Mouse (Mus musculus) cerebral cortex, adult 2 months (tissue): ENCODE data around the gene Zfp74.

Source experiments
- WGBS: fragments of 180-500 bp; shearing (Covaris S2); methylation state at CpG from one replicate; pipeline ENCODE4 v1.1.7; 2018; 5-methylcytosine and 5-hydroxymethylcytosine counted together

Zfp74 gene

DNA sequence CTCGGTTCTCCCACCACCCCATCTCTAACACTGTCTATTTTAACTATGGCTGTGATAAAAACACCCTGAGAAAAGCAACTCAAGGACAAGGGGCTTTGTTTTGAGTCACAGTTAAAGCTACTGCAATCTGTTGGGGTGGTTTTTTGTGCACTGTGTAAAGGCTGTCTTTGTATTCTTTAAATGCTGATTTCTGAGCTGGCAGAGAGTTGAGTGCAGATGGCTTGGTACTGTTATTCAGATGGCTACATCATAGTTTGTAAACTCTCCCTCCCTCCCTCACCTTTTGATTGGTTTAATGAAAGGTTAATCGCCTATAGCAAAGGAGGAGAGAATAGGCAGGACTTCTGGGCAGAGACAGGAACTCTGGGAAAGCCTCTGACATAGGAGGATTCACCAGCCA is 9.7 kb downstream of the Zfp74 start:
- 35% methylated on average over 2 of the region's 2 CpGs for WGBS

DNA sequence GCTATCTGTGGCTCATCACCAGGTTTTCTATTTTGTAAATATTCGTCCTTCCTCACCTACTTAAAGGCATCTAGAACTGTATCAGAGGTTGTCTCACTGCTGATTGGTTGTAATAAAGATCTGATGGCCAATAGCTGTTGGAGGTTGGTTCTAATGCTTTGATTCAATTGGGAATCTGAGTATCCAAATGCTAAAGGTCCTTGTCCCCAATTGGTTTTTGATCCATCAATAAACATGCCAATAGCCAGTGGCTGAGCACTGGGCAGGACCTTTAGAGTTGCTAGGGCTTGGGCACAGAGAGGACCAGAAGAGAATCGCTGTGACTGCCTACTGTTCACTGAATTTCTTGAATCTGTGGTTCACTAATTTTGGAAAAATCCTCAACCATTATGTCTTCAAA is 10.2 kb downstream of the Zfp74 start:
- WGBS: 52% methylated on average over 2 of the region's 2 CpGs

DNA sequence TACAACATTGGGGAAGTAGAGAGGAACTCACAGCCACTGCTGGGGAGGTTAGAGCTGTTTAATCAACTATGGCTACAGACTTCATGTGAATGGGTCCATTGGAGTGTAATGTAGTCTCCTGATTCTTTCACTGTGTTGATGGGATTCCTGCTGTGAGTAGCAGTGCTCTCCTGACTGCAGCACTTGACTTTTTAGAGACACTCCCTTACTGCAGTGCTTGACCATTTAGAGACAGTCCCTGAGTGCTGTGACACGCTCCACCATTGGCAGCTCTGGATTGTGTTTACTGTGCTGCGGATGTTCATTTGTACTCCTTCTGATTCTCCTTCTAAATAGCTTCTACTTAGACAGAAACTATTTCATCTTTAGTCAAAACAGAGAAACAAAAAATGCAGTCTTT is 11.1 kb downstream of the Zfp74 start:
- 50% methylated on average over 2 of the region's 2 CpGs for WGBS

DNA sequence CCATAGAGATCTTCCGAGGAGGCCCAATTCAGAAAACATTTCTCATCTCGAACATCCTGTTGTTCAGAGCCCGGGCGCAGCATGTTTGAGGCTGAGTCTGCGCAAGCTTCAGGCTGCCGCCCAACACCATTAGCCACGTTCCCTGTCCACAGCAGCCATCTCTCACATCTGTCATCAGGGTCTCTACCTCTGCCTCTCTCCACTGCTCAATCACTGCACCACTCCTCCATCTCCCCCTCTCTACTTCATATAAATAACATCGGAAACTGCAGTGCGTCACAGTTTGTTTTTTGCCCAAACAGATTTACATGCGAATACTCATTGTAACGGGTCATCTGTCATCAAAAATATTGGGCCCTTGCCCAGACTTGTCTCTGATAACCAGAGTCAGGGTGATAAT is 12.9 kb downstream of the Zfp74 start:
- WGBS: 80% methylated on average over 11 of the region's 11 CpGs

DNA sequence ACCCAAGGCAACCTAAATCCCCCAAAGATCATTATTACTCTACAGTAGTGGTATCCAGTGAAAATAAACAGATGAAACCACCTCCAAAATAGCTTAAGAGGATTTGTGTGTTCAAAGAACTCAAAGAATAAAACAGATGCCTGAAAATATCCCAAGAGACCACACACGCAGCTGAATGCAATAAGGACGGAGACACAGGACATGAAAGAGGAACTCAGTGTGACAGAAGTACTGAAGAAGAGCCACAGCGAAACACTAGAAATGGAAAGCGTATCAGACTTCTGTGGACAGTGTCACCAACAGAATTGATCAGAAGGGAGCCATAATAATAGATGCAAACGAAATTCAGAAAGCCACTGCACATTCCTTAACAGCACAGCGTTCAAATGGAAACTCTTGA is 15.0 kb downstream of the Zfp74 start:
- WGBS: 78% methylated on average over 6 of the region's 6 CpGs

DNA sequence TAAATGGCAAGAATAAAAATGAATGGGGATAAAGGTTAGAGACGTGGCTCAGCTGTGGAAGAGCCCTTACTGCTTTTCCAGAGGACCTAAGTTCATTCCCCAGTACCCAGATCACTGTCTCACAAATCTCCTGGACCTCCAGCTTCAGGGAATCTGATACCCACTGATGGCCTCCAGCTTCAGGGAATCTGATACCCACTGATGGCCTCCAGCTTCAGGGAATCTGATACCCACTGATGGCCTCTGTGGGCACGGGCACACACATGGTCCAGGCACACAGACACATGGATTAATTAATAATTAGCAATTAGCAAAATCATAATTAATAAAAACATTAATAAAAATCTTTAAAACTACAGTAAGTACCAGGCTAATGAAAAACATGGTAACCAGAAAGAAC is 31.1 kb downstream of the Zfp74 start:
- WGBS: 82% methylated on average over 2 of the region's 2 CpGs

DNA sequence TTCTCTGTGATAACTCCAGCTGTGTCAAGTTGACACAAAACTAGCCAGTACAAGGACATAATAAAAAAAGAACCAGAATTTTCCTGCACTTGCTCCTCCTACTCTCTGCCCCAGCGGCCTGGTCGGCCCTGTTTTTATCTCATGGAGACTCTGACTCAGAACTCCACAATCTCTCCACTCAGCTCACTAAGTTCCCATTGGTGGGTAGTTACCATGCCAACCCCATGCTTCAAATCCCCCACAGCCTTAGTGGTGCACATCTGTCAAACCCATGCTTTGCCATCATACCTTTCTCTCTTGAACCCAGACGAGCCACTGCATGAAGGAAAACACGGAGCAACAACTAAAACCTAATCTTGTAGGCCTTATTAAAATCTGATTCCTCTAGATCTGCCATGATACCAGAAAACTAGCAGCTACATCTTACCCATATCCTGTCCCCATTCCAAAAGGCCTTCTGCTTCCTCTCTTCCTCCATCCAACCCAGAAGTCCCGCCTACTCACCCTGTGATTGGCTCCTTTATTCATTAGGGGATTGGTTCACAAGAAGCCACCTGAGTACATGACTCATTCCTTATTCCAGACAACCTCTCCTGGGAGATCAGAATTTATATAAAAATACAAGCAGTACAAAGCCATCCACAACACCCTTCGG is 32.3 kb downstream of the Zfp74 start:
- 70% methylated on average over 6 of the region's 6 CpGs for WGBS

DNA sequence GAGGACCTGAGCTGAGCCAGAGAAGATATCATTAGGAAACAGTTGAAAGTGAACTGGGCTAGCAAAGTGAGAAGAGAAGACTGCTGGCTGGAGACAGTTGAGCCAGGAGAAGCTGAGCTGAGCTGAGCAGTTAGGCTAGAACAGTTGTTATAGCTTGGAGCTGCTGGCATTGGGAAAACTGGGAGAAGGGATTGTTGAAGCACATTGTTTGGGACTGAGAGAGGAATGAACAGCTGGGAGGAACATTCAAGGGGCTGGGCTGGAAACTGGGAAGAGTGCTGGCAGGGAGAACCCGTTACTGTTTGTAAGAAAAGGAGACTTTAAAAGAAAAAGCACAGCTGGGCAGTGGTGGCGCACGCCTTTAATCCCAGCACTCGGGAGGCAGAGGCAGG is 35.8 kb downstream of the Zfp74 start:
- WGBS: 88% methylated on average over 4 of the region's 4 CpGs

DNA sequence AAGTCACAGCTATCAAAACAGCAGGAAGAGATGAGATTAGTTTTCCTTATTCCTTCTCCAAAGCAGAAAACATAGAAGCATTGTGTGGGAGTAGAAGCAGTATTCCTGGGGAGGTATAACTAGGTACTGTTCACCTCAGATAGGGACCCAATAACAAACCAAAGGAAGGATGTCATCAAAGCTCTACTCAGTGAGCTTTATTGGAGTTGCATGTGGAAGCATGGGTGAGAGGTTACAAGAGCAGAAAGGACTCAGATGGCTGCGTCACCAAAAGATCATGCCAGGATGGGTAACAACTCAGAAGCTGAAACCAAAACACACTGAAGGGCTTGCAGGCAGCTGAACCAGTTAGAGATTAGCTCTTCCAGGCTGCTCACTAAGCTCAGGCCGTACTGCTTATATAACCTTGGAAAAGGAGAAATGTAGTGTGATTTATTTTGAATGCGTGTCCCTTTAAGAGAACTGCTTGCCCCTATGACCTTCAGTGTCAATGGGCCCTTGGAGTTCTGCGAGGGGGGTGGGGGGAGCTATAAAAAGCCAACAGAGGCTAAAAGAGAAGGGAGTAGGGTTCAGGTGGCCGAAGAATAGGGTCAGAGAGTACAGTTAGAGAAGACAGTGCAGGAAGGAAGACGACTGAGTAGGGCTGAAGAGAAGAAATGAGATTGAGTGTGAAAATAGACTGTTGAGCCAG is 36.4 kb downstream of the Zfp74 start:
- 70% methylated on average over 6 of the region's 6 CpGs for WGBS

DNA sequence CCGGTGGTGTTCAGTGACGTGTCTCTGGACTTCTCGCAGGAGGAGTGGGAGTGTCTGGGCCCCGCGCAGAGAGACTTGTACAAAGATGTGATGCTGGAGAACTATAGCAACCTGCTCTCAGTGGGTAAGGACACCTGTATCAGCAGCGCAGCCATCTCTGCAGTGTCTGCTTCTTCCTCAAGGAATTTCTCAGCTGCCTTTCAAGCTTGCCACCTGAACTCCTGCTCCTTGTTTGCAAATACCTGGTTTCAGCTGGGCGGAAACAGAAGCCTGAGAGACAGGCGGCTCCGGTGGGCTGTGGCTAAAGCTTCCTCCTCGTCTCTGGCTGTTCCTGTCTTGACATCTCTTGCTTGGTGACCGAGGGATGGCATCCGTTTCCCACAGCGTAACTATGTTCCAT is 41.7 kb downstream of the Zfp74 start:
- WGBS: 96% methylated on average over 13 of the region's 13 CpGs

DNA sequence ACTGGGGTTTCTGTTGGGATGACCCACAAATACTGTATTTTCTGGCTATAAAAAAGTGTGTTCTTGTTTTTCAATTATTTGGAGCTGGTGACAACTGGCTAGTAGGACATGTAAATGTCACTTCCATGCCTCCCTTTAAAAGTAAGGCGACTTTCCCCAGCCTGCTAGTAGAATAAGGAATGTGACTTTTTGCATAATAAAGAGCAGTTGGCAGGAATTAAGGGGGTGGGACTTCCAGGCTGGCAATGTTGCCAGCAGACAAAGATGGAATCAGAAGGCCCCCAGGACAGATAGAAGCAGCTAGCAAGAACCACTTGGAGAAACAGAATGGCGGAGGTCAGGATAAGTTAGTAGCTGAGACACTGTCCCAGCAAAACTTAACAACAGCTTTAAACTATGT is 43.6 kb downstream of the Zfp74 start:
- 70% methylated on average over 2 of the region's 2 CpGs for WGBS

DNA sequence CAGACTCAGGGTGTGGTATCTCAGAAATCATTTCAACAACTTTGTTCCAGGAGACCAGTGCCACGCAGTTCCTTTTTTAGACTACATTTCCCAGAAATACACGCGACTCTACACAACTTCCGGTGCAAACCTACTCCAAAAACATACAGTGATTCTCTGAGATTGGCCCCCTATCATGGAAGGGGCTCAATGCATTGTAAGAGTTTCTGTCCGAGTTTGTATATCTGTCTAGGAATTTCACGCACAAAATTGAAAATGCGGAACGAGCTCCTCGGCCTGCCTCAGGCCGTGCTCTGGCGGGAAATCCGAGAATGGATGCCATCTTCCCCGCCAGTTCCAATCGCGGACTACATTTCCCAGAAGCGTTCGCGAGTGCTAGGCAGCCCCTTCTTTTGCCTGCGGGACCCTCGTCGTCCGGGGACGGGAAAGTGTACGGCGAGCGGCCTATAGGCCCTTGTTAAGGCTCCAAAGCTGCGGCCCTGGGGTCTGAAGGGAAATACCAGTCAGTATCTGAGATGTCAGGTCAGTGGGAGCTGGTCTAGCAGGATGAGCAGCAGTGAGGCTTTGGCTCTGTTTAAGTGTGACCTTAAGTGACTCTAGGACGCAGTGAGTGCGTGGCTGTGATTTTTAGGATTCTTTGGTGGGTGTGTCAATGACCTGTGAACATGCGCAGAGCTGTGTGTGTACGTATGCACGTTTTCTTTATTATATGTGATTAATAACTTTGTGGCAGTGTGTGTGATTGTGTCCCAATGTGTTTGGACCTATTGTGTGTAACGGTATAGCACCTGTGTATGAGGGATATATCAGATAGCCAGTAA is 45.5 kb downstream of the Zfp74 start, which contains the start of gene Zfp383:
TSS of gene Zfp383 (plus strand) at position 94 of the 821 bp plus-strand sequence.
- WGBS: under 1% methylated on average over 33 of the region's 33 CpGs

DNA sequence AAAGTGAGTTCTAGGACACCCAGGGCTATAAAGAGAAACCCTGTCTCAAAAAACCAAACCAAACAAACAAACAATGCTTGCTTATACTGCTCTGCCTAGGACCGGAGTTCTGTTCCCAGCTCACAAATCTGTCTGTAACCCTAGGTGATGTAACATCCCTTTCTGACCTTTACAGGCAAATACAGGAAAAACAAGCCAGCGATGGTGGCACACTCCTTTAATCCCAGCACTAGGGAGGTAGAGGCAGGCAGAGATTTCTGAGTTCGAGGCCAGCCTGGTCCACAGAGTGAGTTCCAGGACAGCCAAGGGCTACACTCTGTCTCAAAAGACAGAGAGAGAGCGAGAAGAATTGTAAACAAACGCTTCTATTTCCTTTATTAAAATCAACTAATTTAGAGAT is 46.7 kb downstream of the Zfp74 start:
- 95% methylated on average over 5 of the region's 5 CpGs for WGBS

DNA sequence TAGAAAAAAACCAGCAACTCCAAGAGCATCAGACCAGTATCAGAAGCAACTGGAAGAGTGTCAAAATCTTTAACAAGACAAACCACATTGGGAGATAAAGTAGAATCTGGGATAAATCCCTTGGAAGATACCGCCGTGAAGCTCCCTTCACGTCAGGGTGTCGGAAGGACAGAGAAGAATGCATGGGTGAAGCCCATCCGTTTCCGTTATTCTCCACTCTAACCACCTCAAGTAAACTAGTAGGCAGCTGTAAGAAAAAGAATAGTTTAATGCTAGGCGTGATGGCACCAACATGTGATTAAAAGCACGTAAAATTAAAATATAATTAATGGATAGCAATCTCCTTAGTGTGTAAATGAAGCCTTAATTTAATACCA is 47.2 kb downstream of the Zfp74 start:
- 10% methylated on average over 8 of the region's 8 CpGs for WGBS

DNA sequence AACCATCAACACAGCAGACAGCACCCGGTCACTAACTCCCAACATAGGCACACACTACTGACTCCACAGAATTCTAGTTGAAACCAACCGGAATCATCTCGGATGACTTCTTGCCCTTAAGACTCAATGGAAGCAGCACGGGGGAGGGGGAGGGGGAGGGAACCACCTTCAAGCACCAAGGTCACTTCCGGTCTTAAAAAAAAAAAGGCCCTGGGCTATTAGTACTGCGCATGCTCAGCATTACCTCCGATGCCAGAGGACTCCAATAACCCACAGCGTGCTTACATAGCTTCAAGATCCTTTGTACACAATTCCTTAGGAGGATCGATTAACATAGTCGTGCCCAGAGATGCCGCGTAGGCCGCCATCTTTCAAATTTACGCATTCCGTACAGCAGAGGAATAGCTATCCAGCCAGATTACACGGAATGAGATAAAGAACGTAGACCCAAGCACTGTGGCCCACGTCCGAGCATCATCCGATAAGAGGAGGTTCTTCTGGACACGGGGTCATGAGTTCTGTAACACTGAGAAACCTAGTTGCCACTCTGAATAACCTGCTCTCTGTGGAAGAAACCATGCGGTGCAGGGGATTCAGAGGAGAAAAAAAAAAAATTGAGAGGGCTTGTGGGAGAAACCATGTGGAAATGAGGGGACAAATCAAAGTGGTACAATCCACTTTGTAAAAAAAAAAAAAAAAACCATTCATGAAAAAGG is 47.8 kb downstream of the Zfp74 start, which contains the start of gene Zfp27:
TSS of gene Zfp27 (minus strand) at position 607 of the 716 bp plus-strand sequence.
- under 1% methylated on average over 22 of the region's 22 CpGs for whole genome bisulfite sequencing

DNA sequence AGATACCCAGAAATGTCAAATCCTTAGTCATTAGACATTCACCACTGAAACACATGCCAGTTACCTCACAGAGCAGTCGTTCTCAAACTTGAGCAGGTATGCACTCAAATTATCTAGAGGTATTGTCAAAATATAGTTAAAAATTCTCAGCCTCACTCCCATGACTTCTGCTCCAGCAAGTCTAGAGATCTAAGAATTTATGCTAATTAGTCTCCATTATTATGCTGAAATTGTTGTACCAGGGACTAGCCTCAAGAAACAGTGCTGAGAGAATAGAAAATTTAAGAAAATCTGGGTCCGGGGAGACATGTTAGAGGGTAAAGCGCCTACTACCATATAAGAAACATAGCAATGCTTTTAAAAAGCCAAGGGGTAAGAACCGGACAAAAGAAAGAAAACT is 49.8 kb downstream of the Zfp74 start:
- WGBS: 95% methylated on average over 4 of the region's 4 CpGs

DNA sequence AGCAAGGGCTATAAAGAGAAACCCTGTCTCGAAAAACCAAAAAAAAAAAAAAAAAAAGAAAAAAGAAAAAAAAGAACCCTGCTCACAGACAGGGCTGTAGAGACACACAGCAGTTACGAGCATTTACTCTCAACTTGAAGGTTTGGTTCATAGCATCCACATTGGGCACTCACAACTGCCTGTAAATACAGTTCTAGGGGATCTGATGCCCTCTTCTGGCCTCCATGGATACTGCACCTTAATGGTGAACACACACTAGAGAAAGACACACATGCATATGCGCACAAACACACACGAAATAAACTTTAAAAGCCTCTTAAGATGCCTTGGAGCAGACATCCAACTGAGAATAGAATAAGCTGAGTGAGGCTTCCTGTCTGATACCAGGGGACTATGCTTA is 55.5 kb downstream of the Zfp74 start:
- 96% methylated on average over 4 of the region's 4 CpGs for WGBS

DNA sequence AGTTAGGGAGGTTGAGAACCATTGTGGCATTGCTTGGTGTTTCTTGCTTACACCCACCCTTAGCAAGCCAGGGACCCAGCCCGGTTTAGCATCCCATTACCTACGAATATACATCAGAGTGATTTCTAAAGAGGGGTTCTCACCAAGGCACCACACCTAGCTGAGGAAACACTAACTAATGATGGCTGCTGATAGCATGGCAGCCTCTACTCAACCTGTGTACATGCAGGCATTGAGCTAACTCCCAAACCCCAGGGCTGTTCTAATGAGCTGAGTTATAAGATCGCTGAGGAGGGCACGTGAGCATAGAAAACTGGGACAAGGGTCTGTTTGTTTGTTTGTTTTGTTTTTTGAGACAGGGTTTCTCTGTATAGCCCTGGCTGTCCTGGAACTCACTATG is 61.1 kb downstream of the Zfp74 start:
- WGBS: 95% methylated on average over 4 of the region's 4 CpGs

DNA sequence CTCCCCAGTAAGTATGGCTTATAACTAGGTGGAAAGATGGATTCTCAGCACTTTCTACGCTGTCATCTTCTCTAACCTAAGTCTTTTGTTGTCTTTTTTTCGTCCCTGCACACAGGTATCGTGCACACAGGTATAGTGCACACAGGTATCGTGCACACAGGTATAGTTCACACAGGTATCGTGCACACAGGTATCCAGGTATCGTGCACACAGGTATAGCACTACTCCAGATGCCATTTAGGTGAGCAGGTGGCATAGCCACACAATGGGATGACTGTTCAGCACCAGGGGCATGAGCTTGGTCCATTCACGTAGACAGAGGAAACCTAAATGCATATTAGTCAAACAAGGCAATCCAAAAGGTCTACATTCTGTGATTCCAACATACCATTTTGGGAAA is 63.4 kb downstream of the Zfp74 start:
- 97% methylated on average over 7 of the region's 7 CpGs for WGBS

DNA sequence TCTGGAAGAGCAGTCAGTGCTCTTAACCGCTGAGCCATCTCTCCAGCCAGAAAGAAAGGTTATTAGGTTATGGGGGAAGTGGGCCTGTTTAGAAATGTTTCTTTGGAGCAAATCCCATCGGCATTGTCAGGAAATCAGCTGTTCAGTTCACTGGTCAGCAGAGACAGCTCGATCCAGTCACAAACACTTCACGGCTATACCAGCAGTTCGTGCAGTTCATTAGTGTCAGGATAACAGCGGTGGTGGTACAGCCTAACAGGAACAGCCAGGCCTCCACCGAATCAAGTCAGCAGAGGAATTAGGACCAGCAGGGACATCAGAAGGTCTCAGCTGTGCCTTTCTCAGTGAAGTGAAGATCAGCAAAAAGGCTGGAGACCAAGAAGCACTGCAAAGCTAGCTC is 73.0 kb downstream of the Zfp74 start:
- WGBS: 84% methylated on average over 7 of the region's 7 CpGs
